Mouse (Mus musculus) embryonic stem cell, embryonic (primary cell): ENCODE data around the gene Pcgf3.

Experiments
- CTCF ChIA-PET, 4 experiments: fragments of 300-600 bp in 2 of 4; fragments of 350-600 bp in 2 of 4; sonication (Branson Sonifier 250); formaldehyde crosslinking; loops; one replicate each; lab custom pipeline; 2022; ENCODE audit warnings: inconsistent platforms in 2 of 4; lab: Charles Lee
- POLR2A ChIA-PET, 4 experiments: fragments of 300-600 bp in 2 of 4; fragments of 350-600 bp in 2 of 4; sonication (Branson Sonifier 250); formaldehyde crosslinking; loops; one replicate each; lab custom pipeline; 2022; ENCODE audit warnings: antibody characterized with exemption in 4 of 4, inconsistent platforms in 1 of 4; lab: Charles Lee

Pcgf3 gene

DNA sequence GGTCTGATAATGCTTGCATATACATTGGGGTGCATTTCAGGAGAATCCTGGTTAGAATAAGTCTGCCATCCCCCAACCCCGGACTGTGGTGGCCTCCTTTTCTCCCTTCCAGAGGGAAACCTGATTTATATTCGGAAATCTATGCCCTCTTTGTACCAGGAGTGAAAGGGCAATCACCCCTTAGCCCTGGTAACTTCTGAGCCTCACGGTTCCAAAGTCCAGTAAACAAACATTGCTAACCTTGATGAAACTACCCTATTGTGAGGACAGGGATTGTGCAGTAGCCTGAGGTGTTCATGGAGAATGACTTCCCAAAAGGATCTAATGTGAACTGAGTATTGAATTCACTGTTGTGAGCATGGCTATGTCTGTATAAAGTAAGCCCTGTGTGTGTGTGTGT lies 6.9 kb upstream of the Pcgf3 start:
- ChIA-PET CTCF (interaction anchor here in 1 of 4 experiments (0.6 kb wide), 1 partner anchor 239 kb away, joined by 3 read pairs; no protein-coding TSS in a partner anchor), POLR2A (interaction anchor here in 1 of 4 experiments (0.6 kb wide), 1 partner anchor 1780 kb away, joined by 3 read pairs; no protein-coding TSS in a partner anchor)

GRCm38 (mm10) chr5:108458706-108459105 lies 2.3 kb upstream of the Pcgf3 start:
- ChIA-PET CTCF (interaction anchor here in 1 of 4 experiments (0.5 kb wide), 1 partner anchor 25 kb away, joined by 3 read pairs; the partner anchor contains the start of gene Atp5k), POLR2A (interaction anchor here in 1 of 4 experiments (1.6 to 1.7 kb wide), 2 partner anchors 9 to 24 kb away, joined by 3 to 6 read pairs; partner anchors contain the start of gene Atp5k)

DNA sequence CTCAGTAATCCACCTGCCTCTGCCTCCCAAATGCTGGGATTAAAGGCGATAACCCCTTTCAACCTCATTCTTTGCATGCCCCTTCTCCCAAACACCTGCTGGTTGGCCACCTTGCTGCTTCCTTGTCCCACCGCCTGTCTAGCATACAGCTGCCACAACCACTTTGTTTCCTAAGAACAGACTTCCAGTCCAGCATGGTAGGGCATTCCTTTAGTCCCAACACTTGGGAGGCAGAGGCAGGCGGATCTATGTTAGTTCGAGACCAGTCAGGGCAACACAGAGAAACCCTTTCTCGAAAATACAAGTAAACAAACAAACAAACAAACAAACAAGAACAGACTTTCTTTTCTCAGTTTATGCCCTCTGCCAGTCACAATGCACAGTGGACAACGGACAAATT lies 571 bp upstream of the Pcgf3 start:
- POLR2A ChIA-PET, result interaction anchor here in 3 of 4 experiments (0.6 to 3.2 kb wide), 45 partner anchors 8 to 1093 kb away, joined by 3 to 34 read pairs (median 4); partner anchors contain the start of genes Atp5k (in 3 of the 3), Gak (in 3 of the 3), Tmem175 (in 3 of the 3) and Idua (in 2 of the 3)
- CTCF ChIA-PET, result interaction anchor here in 1 of 4 experiments (0.6 to 2.3 kb wide), 5 partner anchors 27 to 485 kb away, joined by 3 to 7 read pairs (median 4); partner anchors contain the start of genes Atp5k, Dgkq and Idua

DNA sequence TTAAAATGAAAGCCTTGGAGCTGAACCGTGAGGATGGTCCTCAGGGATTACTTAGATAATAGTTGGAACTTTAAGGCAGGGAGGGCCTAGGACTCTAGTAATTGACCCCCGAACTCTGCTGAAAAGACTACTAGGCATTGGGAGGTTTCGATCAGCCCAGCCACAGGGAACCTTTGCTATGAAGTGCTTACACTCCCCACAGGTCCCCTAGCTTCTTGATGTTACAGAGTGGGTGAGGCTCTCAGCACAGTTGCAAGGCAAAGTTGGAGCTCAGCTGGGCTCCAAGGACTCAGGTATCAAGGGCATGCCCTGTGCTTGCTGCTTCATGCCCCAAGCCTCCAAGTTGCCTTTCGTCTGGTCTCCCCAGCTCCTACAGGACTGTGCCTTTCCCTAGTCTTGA lies 1.4 kb downstream of the Pcgf3 start:
- POLR2A ChIA-PET, result interaction anchor here in 3 of 4 experiments (0.8 to 3.2 kb wide), 16 partner anchors 9 to 198 kb away, joined by 3 to 34 read pairs (median 8); partner anchors contain the start of genes Atp5k (in 3 of the 3), Idua (in 2 of the 3), Mfsd7a (in 2 of the 3) and Gak (in 1 of the 3)
- CTCF ChIA-PET, result interaction anchor here in 1 of 4 experiments (2.3 kb wide), 1 partner anchor 35 kb away, joined by 6 read pairs; no protein-coding TSS in a partner anchor

- POLR2A ChIA-PET, result interaction anchor here in 2 of 4 experiments (0.6 kb wide), 2 partner anchors 29 to 31 kb away, joined by 3 to 6 read pairs; no protein-coding TSS in a partner anchor
- CTCF ChIA-PET, result interaction anchor here in 1 of 4 experiments (0.6 kb wide), 1 partner anchor 430 kb away, joined by 4 read pairs; no protein-coding TSS in a partner anchor
Measured at GRCm38 (mm10) chr5:108465131-108465891, 4.3 kb downstream of the Pcgf3 start.

DNA sequence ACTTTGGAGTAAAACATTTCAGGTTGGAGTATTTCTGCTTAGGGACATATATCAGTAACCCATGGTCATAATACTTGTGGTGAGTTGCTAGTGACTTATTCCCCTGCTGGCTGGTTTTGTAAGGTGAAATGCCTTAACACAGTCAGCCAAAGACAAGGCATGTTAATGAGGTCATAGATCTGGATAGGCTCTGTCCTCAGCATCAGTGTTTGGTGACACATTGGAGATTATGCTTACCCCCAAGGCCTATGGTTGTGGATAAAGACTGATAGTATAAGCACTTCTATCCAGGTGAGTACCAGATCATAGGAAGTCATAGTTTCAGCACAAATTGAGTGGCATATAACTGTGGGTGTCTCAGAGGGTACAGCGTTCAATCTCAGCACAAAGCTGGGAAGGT lies 5.6 kb downstream of the Pcgf3 start:
- ChIA-PET CTCF (no interaction called here), POLR2A (interaction anchor here in 1 of 4 experiments (1.1 kb wide), 1 partner anchor 24 kb away, joined by 5 read pairs; no protein-coding TSS in a partner anchor)

DNA sequence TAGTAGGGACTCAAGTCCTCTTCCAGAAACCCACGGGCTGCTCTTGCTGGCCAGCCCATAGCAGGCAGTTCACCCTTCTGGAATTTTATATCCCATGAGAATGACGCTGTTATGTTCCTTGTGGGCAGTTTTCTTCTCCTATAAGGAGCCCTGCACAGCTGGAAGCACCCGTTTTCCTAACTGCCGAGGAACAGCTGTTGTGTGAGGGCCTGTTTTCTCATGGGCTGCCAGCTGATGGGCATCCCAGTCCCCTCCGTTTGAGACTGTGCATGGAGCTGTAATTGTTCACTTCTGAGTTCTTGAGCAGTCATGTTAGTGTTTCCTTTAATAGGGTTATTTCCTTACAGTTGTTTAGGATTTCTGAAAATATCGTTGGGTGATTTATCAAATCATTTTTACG lies 8.6 kb downstream of the Pcgf3 start:
- CTCF ChIA-PET, result no interaction called here
- POLR2A ChIA-PET, result interaction anchor here in 3 of 4 experiments (0.7 to 1.9 kb wide), 5 partner anchors 8 to 39 kb away, joined by 3 to 9 read pairs (median 5); partner anchors contain the start of gene Pcgf3 (in 2 of the 3)

DNA sequence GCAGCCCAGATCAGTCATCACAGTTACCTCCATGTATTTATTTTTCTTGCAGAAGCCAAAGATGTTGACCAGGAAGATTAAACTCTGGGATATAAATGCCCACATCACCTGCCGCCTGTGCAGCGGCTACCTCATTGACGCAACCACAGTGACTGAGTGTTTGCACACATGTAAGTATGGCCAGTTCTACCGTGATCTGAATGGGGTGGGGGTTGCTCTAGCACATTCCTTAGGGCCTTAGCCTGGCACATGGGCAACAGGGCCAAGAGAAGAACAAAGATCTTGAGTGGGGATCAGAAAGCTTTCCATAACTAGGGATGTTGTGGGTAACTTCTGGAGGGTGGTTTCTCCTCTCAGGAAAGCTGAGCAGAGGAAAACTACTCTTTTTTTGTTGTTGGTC lies 12.7 kb downstream of the Pcgf3 start:
- ChIA-PET CTCF (no interaction called here), POLR2A (interaction anchor here in 1 of 4 experiments (1.4 kb wide), 1 partner anchor 12 kb away, joined by 4 read pairs; the partner anchor contains the start of gene Pcgf3)

GRCm38 (mm10) chr5:108475977-108476376 lies 14.9 kb downstream of the Pcgf3 start:
- ChIA-PET POLR2A (interaction anchor here in 2 of 4 experiments (0.6 to 2.6 kb wide), 7 partner anchors 13 to 175 kb away, joined by 3 to 8 read pairs (median 3); partner anchors contain the start of genes Gak (in 1 of the 2), Pcgf3 (in 1 of the 2), Pigg (in 1 of the 2) and Tmem175 (in 1 of the 2)), CTCF (interaction anchor here in 3 of 4 experiments (0.6 to 1.6 kb wide), 5 partner anchors 9 to 115 kb away, joined by 3 to 4 read pairs (median 4); no protein-coding TSS in a partner anchor)

DNA sequence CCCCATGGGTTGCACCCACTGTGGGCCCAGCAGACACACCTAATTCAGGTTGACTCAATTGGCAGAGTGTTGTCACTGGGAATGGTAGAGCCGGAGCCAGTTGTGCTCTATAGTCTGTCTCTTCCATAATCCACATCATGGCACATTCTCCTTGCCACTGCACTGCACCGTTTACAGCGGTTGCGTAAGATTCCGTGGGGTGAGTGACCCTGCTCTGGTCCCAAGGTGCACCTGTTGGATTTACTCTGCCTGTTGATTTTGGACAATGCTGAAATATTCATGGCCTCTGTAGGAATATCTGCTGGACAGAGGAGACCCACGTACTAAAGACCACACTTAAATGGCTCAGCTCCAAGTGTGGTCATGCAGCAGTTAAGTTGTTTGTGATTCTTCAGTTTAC lies 22.0 kb downstream of the Pcgf3 start:
- ChIA-PET CTCF (no interaction called here), POLR2A (no interaction called here)

DNA sequence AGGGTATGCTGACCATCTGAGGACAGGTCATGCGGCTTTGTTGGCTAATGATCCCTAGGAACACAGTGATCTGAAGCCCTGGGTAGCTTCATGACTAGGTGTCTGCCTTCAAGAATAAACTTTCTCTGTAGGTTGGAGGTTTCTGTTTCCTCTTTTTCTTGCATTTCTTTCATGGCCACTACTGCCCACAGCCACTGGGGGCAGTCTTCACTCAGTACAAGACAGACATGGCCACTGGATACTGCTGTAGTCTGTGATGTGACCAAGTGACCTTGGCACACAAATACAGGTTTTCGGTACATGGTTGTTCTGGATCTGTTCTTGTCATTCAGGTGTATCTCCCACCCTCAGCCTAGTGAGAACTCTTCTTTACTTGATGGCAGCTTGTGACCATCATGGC lies 24.2 kb downstream of the Pcgf3 start:
- POLR2A ChIA-PET, result interaction anchor here in 1 of 4 experiments (0.8 to 1.6 kb wide), 5 partner anchors 10 to 75 kb away, joined by 3 to 8 read pairs (median 3); partner anchors contain the start of genes Atp5k and Pcgf3

GRCm38 (mm10) chr5:108486148-108486547 lies 25.1 kb downstream of the Pcgf3 start:
- ChIA-PET POLR2A (interaction anchor here in 1 of 4 experiments (1.6 kb wide), 2 partner anchors 9 to 25 kb away, joined by 3 to 8 read pairs; partner anchors contain the start of gene Pcgf3), CTCF (interaction anchor here in 3 of 4 experiments (1.1 to 1.4 kb wide), 4 partner anchors 10 to 143 kb away, joined by 3 to 4 read pairs (median 4); partner anchors contain the start of genes Gak (in 1 of the 3) and Tmem175 (in 1 of the 3))

More for the DNA sequence above, 24.2 kb downstream of the Pcgf3 start:
- CTCF ChIA-PET, result interaction anchor here (0.6 to 1.4 kb wide), 6 partner anchors 9 to 428 kb away, joined by 3 to 4 read pairs (median 4); partner anchors contain the start of genes Gak (in 1 of the 4) and Tmem175 (in 1 of the 4)

- POLR2A ChIA-PET, result interaction anchor here in 2 of 4 experiments (0.7 to 1.8 kb wide), 3 partner anchors 13 to 97 kb away, joined by 3 to 7 read pairs (median 6); no protein-coding TSS in a partner anchor
- CTCF ChIA-PET, result interaction anchor here in 1 of 4 experiments (1.0 to 1.5 kb wide), 3 partner anchors 51 to 225 kb away, joined by 3 to 4 read pairs (median 3); no protein-coding TSS in a partner anchor
Measured at GRCm38 (mm10) chr5:108501573-108501972, 40.5 kb downstream of the Pcgf3 start.

GRCm38 (mm10) chr5:108502286-108502685 lies 41.3 kb downstream of the Pcgf3 start:
- POLR2A ChIA-PET, result interaction anchor here in 3 of 4 experiments (0.6 to 1.8 kb wide), 7 partner anchors 8 to 95 kb away, joined by 3 to 7 read pairs (median 3); no protein-coding TSS in a partner anchor
- CTCF ChIA-PET, result interaction anchor here in 3 of 4 experiments (0.7 to 1.5 kb wide), 5 partner anchors 13 to 275 kb away, joined by 3 to 4 read pairs (median 3); no protein-coding TSS in a partner anchor

- ChIA-PET CTCF (interaction anchor here in 2 of 4 experiments (0.7 to 1.0 kb wide), 2 partner anchors 14 to 17 kb away, joined by 3 to 4 read pairs; no protein-coding TSS in a partner anchor), POLR2A (interaction anchor here in 3 of 4 experiments (0.6 to 1.8 kb wide), 11 partner anchors 13 to 641 kb away, joined by 3 to 6 read pairs (median 3); partner anchors contain the start of genes Atp5k (in 2 of the 3), Evi5 (in 1 of the 3) and Pcgf3 (in 1 of the 3))
Measured at GRCm38 (mm10) chr5:108515581-108516361, 54.7 kb downstream of the Pcgf3 start.

GRCm38 (mm10) chr5:108516655-108517054 lies 55.6 kb downstream of the Pcgf3 start:
- CTCF ChIA-PET, result no interaction called here
- POLR2A ChIA-PET, result interaction anchor here in 3 of 4 experiments (0.6 to 1.4 kb wide), 7 partner anchors 38 to 642 kb away, joined by 3 to 4 read pairs (median 3); partner anchors contain the start of genes Atp5k (in 1 of the 3), Evi5 (in 1 of the 3) and Pcgf3 (in 1 of the 3)
